Mouse (Mus musculus): ENCODE data around the gene Tnip1. TPM values are rescaled to one million over a fixed set of nuclear protein-coding genes. Genes with fewer than 3 reads are reported as not detected.

Tnip1 gene
- 10 to 100 TPM; 35.9 to 36.3 TPM for total RNA-seq (2021)
- long read RNA-seq, experiment 1, transcript Tnip1-206 (18 exons, 2,834 nt): major isoform, 13 of 60 reads
- long read RNA-seq, experiment 1, partial matches to known transcripts: 8 of 60 reads
- long read RNA-seq, experiment 1, other reads (novel, unspliced or antisense): 39 of 60 reads
- long read RNA-seq, experiment 2, transcript Tnip1-206 (18 exons, 2,834 nt): major isoform, 6 of 42 reads
- long read RNA-seq, experiment 2, partial matches to known transcripts: 5 of 42 reads
- long read RNA-seq, experiment 2, other reads (novel, unspliced or antisense): 31 of 42 reads

DNA sequence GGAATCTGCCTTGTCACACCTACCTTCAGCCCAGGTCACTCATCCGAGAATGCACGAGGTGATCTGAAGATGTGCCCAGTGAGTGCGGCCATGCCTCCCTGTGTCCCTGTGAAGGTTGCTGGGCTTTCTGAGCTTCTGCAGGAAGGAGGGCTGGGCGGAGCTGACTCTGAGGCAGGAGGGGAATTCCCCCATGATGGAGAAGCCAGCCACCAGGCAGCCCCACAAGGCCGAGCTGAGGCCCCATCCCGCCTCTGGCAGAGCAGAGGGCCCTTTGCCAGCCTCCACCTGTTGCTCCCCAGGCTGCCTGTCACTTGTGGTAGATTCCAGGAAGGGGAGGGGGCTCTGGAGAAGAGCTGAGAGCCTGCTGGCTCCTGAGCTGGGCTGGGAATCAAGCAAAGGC, at the start of gene Tnip1:
Gene Tnip1, minus strand, starts transcription at position 108 of the 400 bp plus-strand sequence.
- no peak for DNase-seq (ENCODE audit: low spot score)

GRCm38 (mm10) chr11:55011440-55011839, 48.7 kb upstream of the Tnip1 start:
- no peak for DNase-seq (ENCODE audit: low spot score)

GRCm38 (mm10) chr11:55008230-55008629, 45.5 kb upstream of the Tnip1 start:
- DNase-seq (ENCODE audit: low spot score): no peak

- no peak for DNase-seq (ENCODE audit: low spot score)
Measured at GRCm38 (mm10) chr11:55005684-55006083, 43.0 kb upstream of the Tnip1 start.

- DNase-seq (ENCODE audit: low spot score): no peak
Measured at GRCm38 (mm10) chr11:55004970-55005502, 42.3 kb upstream of the Tnip1 start.

DNA sequence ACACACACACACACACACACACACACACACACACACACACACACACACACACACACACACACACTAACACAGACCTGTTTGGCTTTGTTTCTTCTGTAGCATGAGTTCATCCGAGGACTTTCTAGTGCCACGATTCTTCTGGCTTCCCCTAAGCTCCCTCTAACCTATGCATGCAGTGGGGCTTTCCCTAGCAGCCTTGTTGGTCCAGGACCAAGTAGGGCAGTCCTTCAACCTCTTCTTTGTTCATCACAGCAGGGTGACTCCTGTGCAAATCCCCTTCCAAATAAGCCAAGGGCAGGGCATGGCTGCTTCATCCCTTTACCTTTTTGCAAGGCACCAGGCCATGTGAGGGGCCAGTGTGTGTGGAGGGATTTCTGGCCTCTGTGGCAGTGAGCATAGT, 36.0 kb upstream of the Tnip1 start:
- DNase-seq (ENCODE audit: low spot score): no peak

DNA sequence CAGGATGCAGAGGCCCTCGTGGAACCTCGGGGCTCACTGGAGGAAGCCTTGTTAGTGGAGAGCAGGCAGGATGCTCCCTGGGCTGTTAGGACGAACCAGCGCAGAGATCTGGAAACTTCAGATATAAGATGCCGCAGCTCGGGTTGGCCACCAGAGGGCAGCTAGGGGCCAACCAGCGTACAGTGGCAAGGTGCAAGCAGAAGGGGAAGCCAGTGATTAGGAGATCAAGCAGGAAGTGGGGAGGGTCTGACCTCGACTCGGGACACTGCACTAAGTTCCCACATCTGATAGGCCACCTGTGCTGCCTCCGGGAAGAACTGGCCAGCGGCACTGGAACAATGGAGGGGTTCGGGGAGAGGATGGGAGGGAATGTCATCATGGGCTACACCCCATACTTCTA, 35.6 kb upstream of the Tnip1 start:
- peak; percentile 50 for DNase-seq (ENCODE audit: low spot score)

DNA sequence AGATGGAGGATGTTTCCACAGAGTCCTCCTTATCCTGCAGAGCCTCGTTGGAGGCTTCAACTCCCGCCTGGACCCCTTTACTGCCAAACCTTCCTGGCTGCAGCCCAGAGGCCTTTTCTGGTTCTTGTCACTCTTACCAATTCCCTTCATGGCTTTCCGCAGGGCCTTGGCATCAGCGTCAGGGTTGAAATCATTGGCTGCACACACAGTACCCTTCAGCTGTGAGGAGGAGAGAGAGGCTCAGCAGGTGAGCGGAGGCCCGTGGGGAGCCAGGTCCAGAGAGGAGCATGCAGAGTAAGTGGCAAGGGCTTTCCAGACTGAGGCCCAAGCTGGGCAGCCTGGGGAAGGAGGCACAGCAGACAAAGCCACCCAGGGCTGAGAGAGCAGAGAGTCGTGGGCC, 33.5 kb upstream of the Tnip1 start:
- DNase-seq (ENCODE audit: low spot score): no peak

- no peak for DNase-seq (ENCODE audit: low spot score)
Measured at GRCm38 (mm10) chr11:54989920-54990319, 27.2 kb upstream of the Tnip1 start.

GRCm38 (mm10) chr11:54988754-54989349, 26.1 kb upstream of the Tnip1 start:
- DNase-seq (ENCODE audit: low spot score): no peak

- no peak for DNase-seq (ENCODE audit: low spot score)
Measured at GRCm38 (mm10) chr11:54987974-54988373, 25.3 kb upstream of the Tnip1 start.

DNA sequence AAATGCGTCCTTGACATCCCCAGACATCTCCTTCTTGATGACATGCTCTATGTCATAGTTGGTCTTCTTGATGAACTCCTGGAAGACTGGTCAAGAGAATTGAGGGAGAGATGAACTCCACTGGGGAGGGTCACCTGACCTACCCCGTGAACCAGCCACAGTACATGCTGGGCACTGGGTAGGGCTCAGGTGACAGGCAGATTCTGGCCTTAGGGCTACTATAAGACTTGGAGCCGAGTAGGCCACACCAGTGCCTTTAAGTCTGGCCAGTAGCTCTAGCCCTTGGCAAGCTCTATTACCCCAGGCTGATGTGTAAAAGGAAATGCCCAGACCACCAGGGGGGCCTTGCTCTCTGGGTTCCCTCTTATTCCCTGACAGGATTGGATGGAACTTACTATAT, 22.4 kb upstream of the Tnip1 start:
- peak; percentile 71 for DNase-seq (ENCODE audit: low spot score)

GRCm38 (mm10) chr11:54984581-54984980, 21.9 kb upstream of the Tnip1 start:
- DNase-seq (ENCODE audit: low spot score): no peak

GRCm38 (mm10) chr11:54984085-54984484, 21.4 kb upstream of the Tnip1 start:
- DNase-seq (ENCODE audit: low spot score): peak; percentile 78

GRCm38 (mm10) chr11:54982520-54982919, 19.8 kb upstream of the Tnip1 start:
- DNase-seq (ENCODE audit: low spot score): no peak

DNA sequence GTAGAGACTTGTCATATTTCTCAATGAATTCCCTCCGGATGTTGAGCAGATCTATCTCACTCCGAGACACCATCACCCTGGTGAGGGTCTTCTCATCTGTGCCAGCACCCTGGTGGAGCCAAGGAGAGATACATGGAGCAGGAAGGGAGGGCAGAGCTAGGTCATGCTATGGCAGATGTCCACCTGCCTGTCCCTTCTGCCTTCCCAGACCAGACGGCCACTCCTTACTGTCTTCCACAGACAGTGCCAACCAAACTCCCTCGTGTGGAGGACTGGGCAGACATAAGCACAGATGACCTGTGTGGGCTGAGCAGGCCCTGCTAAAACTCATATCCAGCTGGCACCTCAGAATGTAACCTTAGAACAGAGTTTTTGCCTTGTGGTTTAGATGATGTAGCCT, 18.9 kb upstream of the Tnip1 start:
- DNase-seq (ENCODE audit: low spot score): no peak

DNA sequence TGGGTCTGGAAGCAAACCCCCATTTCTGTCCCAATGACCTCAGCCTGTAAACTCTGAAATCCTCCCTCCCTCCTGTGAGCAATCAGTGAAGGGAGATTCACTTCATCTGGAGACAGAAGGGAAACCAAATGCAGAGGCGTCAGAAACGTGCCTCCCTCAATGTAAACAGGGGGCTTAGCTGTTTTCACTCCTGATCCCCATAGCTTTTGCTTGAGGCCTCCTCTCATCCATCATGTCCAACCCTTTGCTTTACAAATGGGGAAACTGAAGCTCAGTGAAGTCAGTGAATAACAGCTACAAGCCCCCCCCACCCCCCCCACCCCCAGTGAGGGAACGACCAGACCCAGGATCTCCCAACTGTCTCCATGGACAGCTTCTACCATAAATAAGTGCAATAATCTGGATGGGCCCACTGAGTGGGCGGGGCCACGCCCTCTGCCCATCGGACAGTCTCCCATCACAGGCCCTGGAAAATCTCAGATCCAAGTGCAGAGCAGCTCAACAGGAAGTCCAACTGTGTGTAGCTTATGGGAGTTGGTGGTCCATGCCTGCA, 14.7 kb upstream of the Tnip1 start:
- no peak for DNase-seq (ENCODE audit: low spot score)

DNA sequence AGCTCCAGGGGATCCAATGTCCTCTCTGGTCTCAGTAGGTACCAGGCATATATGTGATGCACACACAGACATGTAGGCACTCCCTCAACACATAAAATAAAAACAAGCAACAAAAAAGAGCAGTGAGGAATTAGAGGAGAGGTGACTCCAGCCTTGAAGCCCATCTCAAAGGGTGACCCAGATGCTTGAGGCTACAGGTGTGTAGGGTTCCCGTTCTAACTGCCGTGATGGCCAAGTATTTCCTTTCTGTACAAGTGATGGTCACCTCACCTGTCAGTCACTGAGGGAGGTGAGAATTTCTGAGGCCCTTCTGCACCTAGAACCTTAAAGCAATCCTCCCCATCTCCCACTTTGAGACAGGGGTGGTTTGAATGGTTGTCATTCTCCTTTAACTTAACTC, 13.6 kb upstream of the Tnip1 start:
- DNase-seq (ENCODE audit: low spot score): no peak

GRCm38 (mm10) chr11:54975756-54976155, 13.0 kb upstream of the Tnip1 start:
- no peak for DNase-seq (ENCODE audit: low spot score)

- DNase-seq (ENCODE audit: low spot score): no peak
Measured at GRCm38 (mm10) chr11:54975340-54975739, 12.6 kb upstream of the Tnip1 start.

DNA sequence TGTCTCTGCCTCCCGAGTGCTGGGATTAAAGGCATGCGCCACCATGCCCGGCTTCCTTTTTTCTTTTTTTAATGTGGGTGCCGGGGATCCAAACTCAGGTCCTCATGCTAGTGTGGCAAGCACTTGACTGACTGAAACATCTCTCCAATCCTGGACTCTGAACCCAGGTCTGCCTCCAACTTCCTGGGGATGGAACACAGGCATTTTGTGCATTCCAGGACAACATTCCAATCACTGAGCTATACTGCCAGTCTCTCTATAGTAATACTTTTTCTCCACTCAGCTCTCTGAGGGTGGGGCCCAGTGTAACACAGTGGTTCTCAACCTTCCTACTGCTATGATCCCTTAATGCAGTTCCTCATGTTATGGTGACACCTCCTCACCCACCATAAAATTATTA, 11.9 kb upstream of the Tnip1 start:
- DNase-seq (ENCODE audit: low spot score): no peak

- DNase-seq (ENCODE audit: low spot score): no peak
Measured at GRCm38 (mm10) chr11:54973481-54974212, 10.9 kb upstream of the Tnip1 start.
